Mouse (Mus musculus) erythroblast, embryonic 14.5 days (primary cell): ENCODE results near the gene Lef1.

ENCODE experiments used
- GATA1 ChIP-seq: IDR thresholded peaks from 2 replicates; pipeline ENCODE4 v1.6.1; 2012; ENCODE audit warnings: low read length, inconsistent platforms, mixed read lengths
- TAL1 ChIP-seq: IDR thresholded peaks from 3 replicates; pipeline ENCODE4 v1.6.1; 2012; ENCODE audit warnings: low read length, inconsistent platforms, mixed read lengths

GRCm38 (mm10) chr3:131228083-131228482, 117.8 kb downstream of the Lef1 start:
- TF ChIP-seq GATA1: no peak
- TF ChIP-seq TAL1: no peak
